Mouse (Mus musculus) neural tube, embryonic 12.5 days (tissue): ENCODE results near the gene Gm16181. TPM values are rescaled to one million over a fixed set of nuclear protein-coding genes. Genes with fewer than 3 reads are reported as not detected.
"Not testable (repeated sequence)": the region's sequence is repeated elsewhere in the genome, so short reads cannot be mapped to it uniquely, and the experiment has no call there.

Experiments used
- ATAC-seq: fragments of 200-750 bp; cut with Nextera tagmentation; 2 replicates; pipeline ENCODE4 v1.8.0; 2017; ENCODE audit warnings: low read depth, mild to moderate bottlenecking, moderate TSS enrichment, moderate library complexity; ENCODE audit not compliant: low FRiP score
- H3K27ac ChIP-seq: fragments of 300-500 bp; sonication (generic); 2 replicates; pipeline ENCODE4 v1.5.1; 2016
- H3K27me3 ChIP-seq: fragments of 300-500 bp; sonication (generic); replicated peaks from 2 replicates; pipeline ENCODE4 v1.6.1; 2016; ENCODE audit warnings: mild to moderate bottlenecking
- H3K36me3 ChIP-seq: fragments of 300-500 bp; sonication (generic); 2 replicates; pipeline ENCODE4 v1.6.1; 2016; ENCODE audit warnings: mild to moderate bottlenecking
- H3K4me1 ChIP-seq: fragments of 300-500 bp; sonication (generic); 2 replicates; pipeline ENCODE4 v1.6.1; 2016
- H3K4me2 ChIP-seq: fragments of 300-500 bp; sonication (generic); replicated peaks from 2 replicates; pipeline ENCODE4 v1.6.1; 2016; ENCODE audit warnings: mild to moderate bottlenecking
- H3K4me3 ChIP-seq: fragments of 300-500 bp; sonication (generic); 2 replicates; pipeline ENCODE4 v1.5.1; 2016
- H3K9ac ChIP-seq: fragments of 300-500 bp; sonication (generic); 2 replicates; pipeline ENCODE4 v1.6.1; 2016; ENCODE audit warnings: mild to moderate bottlenecking
- H3K9me3 ChIP-seq: fragments of 300-500 bp; sonication (generic); 2 replicates; pipeline ENCODE4 v1.6.1; 2016; ENCODE audit warnings: mild to moderate bottlenecking
- WGBS: fragments of 180-500 bp; shearing (Covaris S2); methylation state at CpG from one replicate; pipeline ENCODE4 v1.1.7; 2016; 5-methylcytosine and 5-hydroxymethylcytosine counted together
- polyA plus RNA-seq: library from polyadenylated mRNA; unstranded; fragments of >200 nt; fragmentation: Nextera tagmentation; extraction: Ambion mirVana; gene quantifications from 2 replicates; pipeline ENCODE4 v1.2.1, GENCODE M21; 2016

Gene Gm16181
- polyA plus RNA-seq, 1 experiment from 2014 or later, result not detected

DNA sequence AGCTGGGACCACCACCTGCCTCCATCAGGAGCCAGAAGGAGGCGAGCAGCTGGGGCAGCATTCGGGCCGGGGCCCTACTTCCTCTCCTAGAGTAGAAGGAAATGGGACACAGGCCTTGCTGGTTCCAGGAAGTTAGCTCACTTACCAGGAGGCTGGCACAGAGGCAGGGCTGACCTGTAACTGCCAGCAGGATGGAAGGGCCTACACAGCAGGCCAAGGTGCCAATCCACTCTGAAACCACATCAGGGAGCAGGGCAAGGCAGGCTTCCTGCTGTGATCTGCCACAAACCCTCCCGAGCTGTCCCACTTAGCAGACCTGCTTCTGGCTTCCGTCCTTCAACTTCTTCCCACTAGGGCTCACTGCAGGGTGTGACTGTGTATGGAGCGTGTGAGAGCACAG, 1.7 kb downstream of the Gm16181 start:
- no peaks in the 10 kb centered on the region for H3K9me3 ChIP-seq
- peaks cover 37% of the 10 kb centered on the region for H3K36me3 ChIP-seq
- WGBS, result 77% methylated on average over 6 of the region's 6 CpGs
- H3K27me3 ChIP-seq, result no peaks in the 10 kb centered on the region
- ATAC-seq, result no peak
- 0 out of 2 replicates have a peak overlapping the region, but pooled peaks have one; percentile 3 for H3K9ac ChIP-seq
- H3K4me2 ChIP-seq, result no peak overlapping the region
- no peaks in the 10 kb centered on the region; the same call in 1 of the 2 replicates for H3K4me1 ChIP-seq
- no peak overlapping the region for H3K27ac ChIP-seq
- no peak overlapping the region for H3K4me3 ChIP-seq

DNA sequence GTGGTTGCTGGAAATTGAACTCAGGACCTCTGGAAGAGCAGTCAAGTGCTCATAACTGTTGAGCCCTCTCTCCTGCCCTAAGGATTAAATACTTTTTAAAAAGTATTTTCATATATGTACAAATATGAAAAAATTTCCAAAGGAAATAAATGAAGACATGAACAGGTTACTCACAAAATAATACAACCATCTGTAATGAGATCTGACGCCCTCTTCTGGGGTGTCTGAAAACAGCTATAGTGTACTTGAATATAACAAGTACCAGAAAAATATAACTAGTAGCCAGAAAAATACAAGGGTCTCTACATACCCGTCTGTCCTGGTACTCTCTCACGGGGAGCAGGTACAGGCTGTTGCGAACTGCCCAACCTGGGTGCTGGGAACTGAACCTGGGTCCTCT, 4.0 kb downstream of the Gm16181 start:
- H3K27me3 ChIP-seq, result no peaks in the 10 kb centered on the region
- H3K4me3 ChIP-seq, result no peak overlapping the region
- peaks cover 56% of the 10 kb centered on the region for H3K36me3 ChIP-seq
- H3K4me1 ChIP-seq, result no peaks in the 10 kb centered on the region; the same call in 1 of the 2 replicates
- WGBS, result 95% methylated on average over 4 of the region's 4 CpGs
- no peak overlapping the region for H3K27ac ChIP-seq
- no peak for ATAC-seq
- no peak overlapping the region for H3K4me2 ChIP-seq
- H3K9me3 ChIP-seq, result no peaks in the 10 kb centered on the region
- H3K9ac ChIP-seq, result no peak overlapping the region

DNA sequence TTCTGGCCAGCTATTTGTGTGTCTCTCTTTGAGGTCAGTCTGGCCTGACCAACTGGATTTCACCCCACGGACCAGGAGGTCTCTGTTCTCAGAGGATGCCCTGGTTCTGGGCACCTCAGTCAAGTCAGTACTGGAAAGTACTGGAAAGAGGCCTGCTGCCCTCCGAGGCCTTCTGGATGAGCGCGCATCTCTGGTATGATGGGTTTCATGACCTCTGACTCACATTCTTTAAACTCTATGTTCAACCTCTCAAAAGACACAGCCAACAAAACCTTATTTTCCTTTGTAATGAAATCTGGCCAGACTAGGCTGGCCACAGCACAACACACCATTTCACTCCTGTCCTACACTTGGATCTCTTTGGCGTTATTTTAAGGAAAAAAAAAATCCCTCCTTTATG, 4.8 kb downstream of the Gm16181 start:
- peaks cover 54% of the 10 kb centered on the region for H3K36me3 ChIP-seq
- H3K27me3 ChIP-seq, result no peaks in the 10 kb centered on the region
- no peak overlapping the region for H3K9ac ChIP-seq
- no peak overlapping the region for H3K27ac ChIP-seq
- no peak overlapping the region for H3K4me3 ChIP-seq
- H3K9me3 ChIP-seq, result no peaks in the 10 kb centered on the region
- no peak overlapping the region for H3K4me2 ChIP-seq
- H3K4me1 ChIP-seq, result no peaks in the 10 kb centered on the region; the same call in 1 of the 2 replicates
- 95% methylated on average over 5 of the region's 5 CpGs for WGBS
- ATAC-seq, result no peak

DNA sequence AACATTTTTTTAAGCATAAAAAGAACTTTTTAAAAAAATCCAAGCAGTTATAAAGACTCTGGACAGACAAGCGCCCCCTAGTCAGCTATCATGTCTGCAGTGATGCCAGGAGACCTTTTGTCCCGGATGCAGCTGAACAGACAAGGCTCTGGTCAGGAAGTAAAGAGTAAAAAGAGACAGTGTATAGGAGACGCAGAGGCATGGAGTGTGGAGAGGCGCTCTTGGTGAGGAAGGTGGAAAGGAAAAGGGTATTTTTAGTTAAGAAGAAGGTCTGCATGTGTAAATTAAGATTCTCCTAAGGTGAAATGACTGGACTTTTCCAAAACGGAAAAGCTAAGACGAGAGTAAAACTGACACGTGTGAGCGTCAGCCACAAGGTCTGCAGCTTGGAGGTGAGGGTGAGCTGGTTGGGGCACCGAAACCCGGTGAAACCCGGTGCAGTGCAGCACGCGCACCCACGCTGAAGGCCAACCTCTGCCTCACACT, 6.0 kb downstream of the Gm16181 start:
- 89% methylated on average over 14 of the region's 14 CpGs for WGBS
- Histone ChIP-seq H3K36me3 (peaks cover 54% of the 10 kb centered on the region), H3K4me2 (no peak overlapping the region), H3K9me3 (no peaks in the 10 kb centered on the region), H3K27ac (no peak overlapping the region), H3K4me1 (no peaks in the 10 kb centered on the region), H3K4me3 (no peak overlapping the region), H3K9ac (no peak overlapping the region), H3K27me3 (no peaks in the 10 kb centered on the region)
- ATAC-seq, result no peak

DNA sequence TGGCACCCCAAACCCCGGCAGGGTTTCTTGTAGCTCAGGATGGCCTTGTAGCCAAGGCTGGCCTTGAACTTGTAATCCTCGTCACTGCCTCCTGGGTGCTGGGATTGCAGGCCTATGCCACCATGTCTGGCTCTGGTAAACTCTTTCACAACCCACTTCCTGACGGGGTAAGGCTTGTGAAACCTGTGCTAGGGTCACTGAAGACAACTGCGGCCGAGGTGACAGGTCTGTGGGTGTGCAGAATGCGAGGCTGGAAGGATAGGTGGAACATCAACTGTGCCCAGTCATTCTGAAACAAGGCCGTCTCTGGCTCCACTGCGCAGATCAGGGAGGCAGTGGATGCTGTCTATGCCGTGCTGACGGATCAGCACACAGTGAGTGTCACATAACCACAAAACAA, 10.4 kb downstream of the Gm16181 start:
- WGBS, result 95% methylated on average over 10 of the region's 10 CpGs
- no peak for ATAC-seq
- Histone ChIP-seq H3K27me3 (no peaks in the 10 kb centered on the region), H3K9me3 (no peaks in the 10 kb centered on the region), H3K4me3 (no peak overlapping the region), H3K36me3 (peaks cover 41% of the 10 kb centered on the region), H3K9ac (no peak overlapping the region), H3K4me2 (no peak overlapping the region), H3K4me1 (peaks cover 20% of the 10 kb centered on the region; the same call in 1 of the 2 replicates), H3K27ac (no peak overlapping the region)

DNA sequence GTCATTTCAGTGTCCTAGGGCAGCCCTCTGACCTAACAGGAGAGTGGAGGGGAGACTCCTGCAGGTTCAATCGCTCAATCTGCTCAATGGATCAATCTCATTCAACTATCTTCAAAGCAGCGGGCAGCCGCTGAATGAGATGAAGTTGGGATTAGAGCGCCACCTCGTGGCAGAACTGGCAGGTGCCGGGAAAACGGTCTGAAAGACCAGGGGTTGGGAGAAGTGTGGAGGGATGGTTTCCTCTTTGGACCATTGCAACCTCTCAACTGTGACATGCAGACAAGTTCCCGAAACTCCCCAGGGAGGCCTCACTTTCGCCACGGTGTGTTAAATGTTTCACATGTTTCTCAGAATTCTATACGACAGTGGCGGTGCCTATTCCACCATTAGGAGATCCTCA, 11.4 kb downstream of the Gm16181 start:
- Histone ChIP-seq H3K36me3 (peaks cover 37% of the 10 kb centered on the region), H3K4me3 (no peak overlapping the region), H3K27me3 (no peaks in the 10 kb centered on the region), H3K27ac (no peak overlapping the region), H3K4me2 (peak overlapping the region; percentile 14; the same call in 1 of the 2 replicates), H3K9me3 (no peaks in the 10 kb centered on the region), H3K9ac (no peak overlapping the region), H3K4me1 (peaks cover 26% of the 10 kb centered on the region)
- 14% methylated on average over 12 of the region's 12 CpGs for WGBS
- no peak for ATAC-seq

DNA sequence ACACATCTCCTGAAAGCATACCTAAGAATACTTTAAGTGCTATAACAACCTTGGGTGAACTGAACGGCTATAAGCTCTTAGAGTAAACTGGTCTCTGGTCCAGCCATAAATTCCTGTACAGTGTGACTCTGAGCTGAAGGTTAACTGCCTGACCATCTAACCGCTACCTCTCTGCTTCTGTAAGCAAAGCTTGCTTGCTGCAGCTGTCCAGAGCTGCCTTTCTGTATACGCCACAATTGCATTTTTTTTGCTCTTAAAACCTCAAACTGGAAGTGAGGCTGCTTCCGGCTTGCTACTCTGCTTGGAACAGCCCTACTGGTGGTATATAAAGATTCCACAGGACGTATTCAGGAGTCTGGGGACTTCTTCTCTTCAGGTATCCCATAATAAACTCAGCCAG, 12.0 kb downstream of the Gm16181 start:
- H3K4me1 ChIP-seq, result peaks cover 31% of the 10 kb centered on the region
- H3K4me3 ChIP-seq, result no peak overlapping the region
- peaks cover 32% of the 10 kb centered on the region for H3K36me3 ChIP-seq
- no peaks in the 10 kb centered on the region for H3K27me3 ChIP-seq
- no peaks in the 10 kb centered on the region for H3K9me3 ChIP-seq
- no peak overlapping the region for H3K27ac ChIP-seq
- no peak overlapping the region for H3K4me2 ChIP-seq
- H3K9ac ChIP-seq, result no peak overlapping the region
- ATAC-seq, result no peak
- 90% methylated on average over 5 of the region's 5 CpGs for WGBS

DNA sequence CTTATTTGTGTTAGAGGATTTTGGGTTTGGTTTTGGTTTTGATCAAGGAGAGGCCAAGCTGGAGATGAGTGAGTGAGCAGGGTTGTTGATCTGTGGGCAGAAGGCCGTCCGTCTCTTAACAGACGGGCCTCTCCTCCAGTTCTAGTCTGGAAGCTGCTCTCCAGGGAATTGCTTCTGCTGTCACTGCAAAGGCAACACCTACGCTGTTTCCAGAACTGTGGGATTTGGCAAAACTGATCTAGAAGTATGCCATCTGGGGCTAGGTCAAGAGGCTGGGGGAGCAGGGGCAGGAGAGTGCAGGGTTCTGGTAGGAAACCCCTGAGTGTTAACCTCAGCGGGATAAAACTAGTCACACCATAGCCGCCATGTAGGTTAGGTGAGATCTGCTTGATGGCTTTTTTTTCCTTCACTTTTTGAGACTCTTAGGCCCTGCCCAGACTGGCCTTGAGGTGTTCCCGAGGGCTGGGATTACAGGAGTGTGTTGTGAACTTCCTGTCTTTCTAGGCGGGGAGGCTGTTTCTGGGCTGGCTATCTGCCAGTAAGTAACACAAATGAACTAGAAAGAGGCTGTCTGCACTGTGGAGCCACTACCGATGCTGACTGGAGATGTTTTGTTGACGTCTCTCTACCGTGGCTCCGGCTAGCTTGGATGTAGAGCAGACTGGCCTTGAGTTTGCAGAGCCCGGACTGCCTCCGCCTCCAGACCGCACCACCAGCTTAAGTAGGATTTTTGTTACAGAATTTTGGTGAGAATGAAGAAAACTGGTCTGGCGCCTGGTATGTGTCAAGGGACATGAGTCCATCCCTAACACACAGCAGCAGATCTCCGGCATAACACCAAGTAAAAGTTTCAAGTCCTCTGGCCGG, 12.7 kb downstream of the Gm16181 start, which contains the start of gene Atp6v1g2:
TSS of gene Atp6v1g2 (plus strand) at position 547 of the 867 bp plus-strand sequence.
- no peaks in the 10 kb centered on the region for H3K9me3 ChIP-seq
- no peak within 1 kb of the TSS for H3K27ac ChIP-seq
- peaks cover 25% of the 10 kb centered on the region for H3K36me3 ChIP-seq
- peaks cover 31% of the 10 kb centered on the region for H3K4me1 ChIP-seq
- H3K9ac ChIP-seq, result 0 out of 2 replicates have a peak within 1 kb of the TSS, but pooled peaks have one; percentile 17
- 85% methylated on average over 18 of the region's 18 CpGs for WGBS
- H3K27me3 ChIP-seq, result no peaks in the 10 kb centered on the region
- peak within 1 kb of the TSS; percentile 58; the same call in 1 of the 2 replicates for H3K4me3 ChIP-seq
- peak within 1 kb of the TSS; percentile 90 for H3K4me2 ChIP-seq
- no peak for ATAC-seq

DNA sequence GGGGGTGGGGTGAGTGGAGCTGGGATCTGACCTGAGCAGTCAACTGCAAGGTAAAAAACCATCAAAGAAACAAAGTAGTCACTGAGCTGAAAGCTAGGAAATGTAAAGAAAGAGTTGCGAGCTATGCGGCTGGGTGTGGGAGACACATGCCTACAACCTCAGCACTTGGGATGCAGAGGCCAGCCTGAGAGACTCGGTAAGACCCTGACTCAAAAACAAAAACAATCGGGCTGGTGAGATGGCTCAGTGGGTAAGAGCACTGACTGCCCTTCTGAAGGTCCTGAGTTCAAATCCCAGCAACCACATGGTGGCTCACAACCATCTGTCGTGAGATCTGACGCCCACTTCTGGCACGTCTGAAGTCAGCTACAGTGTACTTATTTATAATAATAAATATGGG, 13.5 kb downstream of the Gm16181 start:
- not testable (repeated sequence) for H3K9ac ChIP-seq, H3K9me3 ChIP-seq, H3K27ac ChIP-seq, H3K4me3 ChIP-seq, H3K27me3 ChIP-seq, ATAC-seq
- Histone ChIP-seq H3K4me2 (peak overlapping the region; percentile 90; the same call in 1 of the 2 replicates), H3K4me1 (peaks cover 31% of the 10 kb centered on the region), H3K36me3 (peaks cover 19% of the 10 kb centered on the region)
- WGBS, result 85% methylated on average over 7 of the region's 7 CpGs

DNA sequence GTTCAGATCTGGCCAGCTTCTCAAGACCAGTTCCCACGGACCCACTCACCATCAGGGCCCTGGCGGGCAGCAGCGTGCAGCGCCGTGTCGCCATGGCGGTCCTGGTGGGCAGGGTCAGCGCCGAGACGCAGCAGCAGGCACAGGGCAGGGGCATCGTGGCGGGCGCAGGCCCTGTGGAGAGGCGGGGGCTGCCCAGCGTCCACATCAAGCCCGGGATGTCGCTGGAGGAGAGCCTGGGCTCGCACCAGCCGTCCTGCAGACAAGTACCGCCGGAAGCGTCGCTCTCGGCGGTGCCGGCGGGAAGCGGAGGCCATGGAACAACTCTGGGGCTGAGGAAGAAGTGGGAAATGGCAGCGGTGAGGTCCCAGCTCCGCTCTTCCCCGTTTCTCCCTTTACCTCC, 14.3 kb downstream of the Gm16181 start:
- Histone ChIP-seq H3K27me3 (no peaks in the 10 kb centered on the region), H3K4me3 (peak overlapping the region; percentile 58), H3K9me3 (no peaks in the 10 kb centered on the region), H3K9ac (peak overlapping the region; percentile 81), H3K4me2 (peak overlapping the region; percentile 90), H3K27ac (peak overlapping the region; percentile 87), H3K36me3 (peaks cover 11% of the 10 kb centered on the region), H3K4me1 (peaks cover 31% of the 10 kb centered on the region)
- WGBS, result 4% methylated on average over 31 of the region's 31 CpGs
- peak; percentile 23; the same call in 1 of the 2 replicates for ATAC-seq

DNA sequence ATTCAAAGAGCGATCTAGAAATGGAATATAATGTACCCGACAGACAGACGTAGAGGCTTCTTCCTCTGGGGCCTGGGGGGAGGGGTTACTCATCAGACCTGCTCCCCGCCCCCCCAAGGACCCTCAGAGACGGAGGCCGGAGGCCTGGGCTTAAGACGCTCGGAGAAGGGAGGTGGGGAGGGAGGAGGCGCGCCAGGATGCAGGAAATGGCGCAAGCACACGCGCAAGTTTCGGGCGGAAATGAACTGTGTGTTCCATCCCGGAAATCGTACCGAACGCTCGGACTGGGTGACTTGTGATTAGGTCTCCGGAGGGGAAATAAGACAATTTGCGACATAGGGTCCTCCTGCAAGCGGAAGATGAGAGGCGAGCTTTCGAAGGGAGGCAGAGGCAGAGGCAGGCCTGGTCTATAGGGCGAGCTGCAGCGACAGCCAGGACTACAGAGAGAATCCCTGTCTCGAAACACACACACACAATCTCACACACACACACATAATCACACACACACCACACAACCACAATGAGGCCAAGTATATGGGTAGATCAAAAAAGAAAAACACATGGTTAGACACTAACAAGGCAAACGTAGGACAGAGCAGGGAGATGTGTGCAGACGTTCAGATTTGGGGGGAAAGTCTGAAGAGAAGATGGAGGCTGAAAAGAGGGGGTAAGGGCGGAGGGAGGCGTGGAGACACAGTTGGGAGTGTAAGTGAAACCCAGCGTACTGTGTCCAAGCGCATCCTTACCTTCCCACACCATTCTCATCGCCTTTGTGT, 15.2 kb downstream of the Gm16181 start, which contains the start of gene Nfkbil1:
TSS of gene Nfkbil1 (minus strand) at position 179 of the 776 bp plus-strand sequence.
- peak within 1 kb of the TSS; percentile 58 for H3K4me3 ChIP-seq
- under 1% methylated on average over 35 of the region's 35 CpGs for WGBS
- peak within 1 kb of the TSS; percentile 90 for H3K4me2 ChIP-seq
- H3K9ac ChIP-seq, result peak within 1 kb of the TSS; percentile 81
- H3K9me3 ChIP-seq, result no peaks in the 10 kb centered on the region
- peaks cover 6% of the 10 kb centered on the region; the same call in 1 of the 2 replicates for H3K36me3 ChIP-seq
- peak; percentile 80 for ATAC-seq
- H3K27me3 ChIP-seq, result no peaks in the 10 kb centered on the region
- peaks cover 36% of the 10 kb centered on the region for H3K4me1 ChIP-seq
- peak within 1 kb of the TSS; percentile 87 for H3K27ac ChIP-seq

DNA sequence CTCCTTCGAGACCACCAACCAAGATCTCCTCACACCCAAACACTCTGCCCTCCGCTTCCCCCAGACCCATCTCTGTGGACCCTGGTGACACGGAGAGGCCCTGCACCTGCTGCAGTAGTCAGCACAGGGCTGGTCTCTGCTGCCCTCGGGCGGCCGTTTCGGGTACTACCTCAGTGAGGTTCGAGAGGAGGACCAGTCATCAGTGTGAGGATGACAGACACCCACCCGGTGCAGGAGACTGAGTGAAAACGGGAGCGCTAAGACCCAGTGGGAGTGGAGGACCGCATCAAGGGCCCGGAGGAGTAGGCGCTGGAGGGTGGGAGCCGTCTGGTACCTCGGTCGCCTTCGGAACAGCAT, 15.7 kb downstream of the Gm16181 start:
- ATAC-seq, result peak; percentile 81
- Histone ChIP-seq H3K27me3 (no peaks in the 10 kb centered on the region), H3K4me1 (peaks cover 38% of the 10 kb centered on the region), H3K36me3 (peaks cover under 1% of the 10 kb centered on the region; the same call in 1 of the 2 replicates), H3K9ac (peak overlapping the region; percentile 81), H3K9me3 (no peaks in the 10 kb centered on the region), H3K4me3 (peak overlapping the region; percentile 58), H3K27ac (peak overlapping the region; percentile 87), H3K4me2 (peak overlapping the region; percentile 90)
- under 1% methylated on average over 18 of the region's 18 CpGs for WGBS
